ENCODE assay signal across 7 mouse cellular contexts in the genomic region with DNA sequence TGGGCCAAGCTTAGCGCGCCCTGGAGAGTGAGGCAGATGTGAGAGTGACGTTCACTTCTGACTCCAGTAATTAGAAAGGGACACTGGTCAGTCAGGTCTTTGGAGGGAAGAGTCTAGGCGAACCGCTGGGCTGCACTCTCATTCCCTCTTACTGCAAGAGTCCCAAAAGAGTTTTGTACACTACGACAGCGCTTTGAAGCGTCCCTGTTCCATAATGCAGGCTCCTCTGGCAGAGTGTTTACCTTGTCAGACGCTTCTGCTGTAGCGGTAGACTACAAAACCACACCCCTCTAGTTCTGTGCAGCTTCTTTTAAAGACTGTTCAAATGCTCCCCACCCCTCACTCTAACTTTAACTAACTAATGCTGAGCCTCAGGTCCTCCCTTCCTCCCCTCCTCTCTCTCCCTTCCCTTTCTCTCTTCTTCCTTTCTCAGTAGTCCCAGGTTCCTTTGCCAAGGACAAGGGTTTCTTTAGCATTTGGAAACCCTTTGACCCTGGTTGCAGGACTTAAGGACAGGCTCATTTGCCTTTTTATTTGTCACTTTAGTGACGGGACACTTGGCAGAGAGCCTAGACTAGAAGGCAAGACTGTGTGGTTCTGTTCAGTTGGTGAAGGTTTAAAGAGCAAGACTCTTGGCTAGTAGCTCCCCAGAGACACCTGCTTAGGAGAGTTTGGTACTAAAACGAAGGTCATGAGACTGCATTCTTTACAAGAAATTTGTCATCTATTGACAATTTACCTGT. TPM values are rescaled to one million over a fixed set of nuclear protein-coding genes. Genes with fewer than 3 reads are reported as not detected.
A peak's percentile ranks its signal among the peaks of the same experiment; 100 is the strongest.
DNase-seq lines count a peak whose midpoint lies in the region; ATAC-seq and TF ChIP-seq lines count a peak whose summit lies in the region.

No protein-coding gene starts in this region.

- H3K4me1 ChIP-seq in neural tube, embryonic 11.5 days (ENCODE audit: control insufficient read depth, insufficient read depth, low read length), result 0 out of 2 replicates have a peak, but pooled peaks cover 3% of the 10 kb centered on the region
- H3K4me1 ChIP-seq in forebrain, embryonic 11.5 days (replicated peaks; ENCODE audit: control insufficient read depth, insufficient read depth, low read length), result no peaks in the 10 kb centered on the region; the same call in 1 of the 2 replicates
- peaks cover 8% of the 10 kb centered on the region; the same call in 1 of the 2 replicates for H3K4me1 ChIP-seq in olfactory bulb, adult 2 months (ENCODE audit: control insufficient read depth, insufficient read depth, low read length)

- H3K9me3 ChIP-seq in neural tube, embryonic 11.5 days (ENCODE audit: control insufficient read depth, low read length), result no peaks in the 10 kb centered on the region
- no peaks in the 10 kb centered on the region for H3K9me3 ChIP-seq in forebrain, embryonic 11.5 days (ENCODE audit: control insufficient read depth, low read length)

- H3K27me3 ChIP-seq in neural tube, embryonic 11.5 days (ENCODE audit: control insufficient read depth, insufficient read depth, low read length), result peaks cover 13% of the 10 kb centered on the region
- peaks cover 14% of the 10 kb centered on the region; the same call in 1 of the 2 replicates for H3K27me3 ChIP-seq in forebrain, embryonic 11.5 days (ENCODE audit: control insufficient read depth, insufficient read depth, low read length)

- TF ChIP-seq POLR2A in olfactory bulb, adult 2 months (IDR thresholded peaks at IDR 0.05; ENCODE audit: insufficient read depth, low read depth, low read length), result no peak

- no peak overlapping the region for H3K9ac ChIP-seq in neural tube, embryonic 11.5 days (ENCODE audit: low read length)
- no peak overlapping the region for H3K9ac ChIP-seq in forebrain, embryonic 11.5 days (ENCODE audit: low read length)

- peak overlapping the region; percentile 89 for H3K4me2 ChIP-seq in neural tube, embryonic 11.5 days (ENCODE audit: low read depth)
- peak overlapping the region; percentile 86 for H3K4me2 ChIP-seq in forebrain, embryonic 11.5 days (ENCODE audit: low read depth, low read length, severe bottlenecking)

- peak overlapping the region; percentile 44 for H3K4me3 ChIP-seq in neural tube, embryonic 11.5 days (ENCODE audit: low read depth, low read length)
- H3K4me3 ChIP-seq in forebrain, embryonic 11.5 days (ENCODE audit: low read depth, low read length), result peak overlapping the region; percentile 48
- H3K4me3 ChIP-seq in olfactory bulb, adult 2 months (ENCODE audit: insufficient read depth, low read depth, low read length), result peak overlapping the region; percentile 46

- 4% methylated on average over 12 of the region's 12 CpGs for WGBS in neural tube, embryonic 11.5 days
- WGBS in forebrain, embryonic 11.5 days, result 3% methylated on average over 12 of the region's 12 CpGs
- 3% methylated on average over 12 of the region's 12 CpGs for WGBS in olfactory bulb, adult 2 months

- H3K36me3 ChIP-seq in neural tube, embryonic 11.5 days (ENCODE audit: control insufficient read depth, insufficient read depth, low read length), result no peaks in the 10 kb centered on the region
- no peaks in the 10 kb centered on the region for H3K36me3 ChIP-seq in forebrain, embryonic 11.5 days (ENCODE audit: control insufficient read depth, insufficient read depth, low read length)

- no peak for TF ChIP-seq CTCF in olfactory bulb, adult 2 months (IDR thresholded peaks at IDR 0.05; ENCODE audit: insufficient read depth, low read depth, low read length)

- no peak; the same call in 1 of the 2 replicates for ATAC-seq in neural tube, embryonic 11.5 days (ENCODE audit: insufficient read depth, low FRiP score, low TSS enrichment)
- ATAC-seq in forebrain, embryonic 11.5 days (replicated peaks; ENCODE audit: low FRiP score), result no peak

- no peak overlapping the region for H3K27ac ChIP-seq in neural tube, embryonic 11.5 days (ENCODE audit: low read depth, low read length)
- H3K27ac ChIP-seq in forebrain, embryonic 11.5 days (ENCODE audit: low read depth, low read length), result no peak overlapping the region
- H3K27ac ChIP-seq in olfactory bulb, adult 2 months (ENCODE audit: insufficient read depth, low read depth, low read length), result no peak overlapping the region

- no peak for DNase-seq in neural tube, embryonic 11.5 days (ENCODE audit: low spot score)
- no peak for DNase-seq in neural tube, embryonic 10.5 days (ENCODE audit: extremely low spot score, low spot score)
- DNase-seq in forebrain, embryonic 11.5 days (ENCODE audit: low spot score), result no peak
- DNase-seq in kidney, postnatal 14 days, result peak; percentile 1
- no peak for DNase-seq in left cerebral cortex, adult 9 months (ENCODE audit: low spot score in 2 of 2)
- no peak for DNase-seq in c-Kit-positive CD71-positive TER-119-positive erythroid progenitor cells, embryonic 14.5 days (ENCODE audit: low spot score)

RNA-seq across cellular contexts. Expression of a gene that starts 0.6 kb away (rescaled TPM):
- polyA plus RNA-seq in neural tube, embryonic 11.5 days (2014; fragmentation: Nextera tagmentation; extraction: Ambion mirVana), result 2.0 and 2.5 TPM in 2 replicates
- polyA plus RNA-seq in forebrain, embryonic 11.5 days (2014; fragmentation: Nextera tagmentation; extraction: Ambion mirVana), result 4.2 and 4.4 TPM in 2 replicates
- not detected in 2 replicates for polyA plus RNA-seq in olfactory bulb, adult 2 months (2012; ENCODE audit: insufficient read depth, insufficient read length, low replicate concordance, missing spikeins)
